ENCODE assay signal across 8 mouse cellular contexts in the genomic region with DNA sequence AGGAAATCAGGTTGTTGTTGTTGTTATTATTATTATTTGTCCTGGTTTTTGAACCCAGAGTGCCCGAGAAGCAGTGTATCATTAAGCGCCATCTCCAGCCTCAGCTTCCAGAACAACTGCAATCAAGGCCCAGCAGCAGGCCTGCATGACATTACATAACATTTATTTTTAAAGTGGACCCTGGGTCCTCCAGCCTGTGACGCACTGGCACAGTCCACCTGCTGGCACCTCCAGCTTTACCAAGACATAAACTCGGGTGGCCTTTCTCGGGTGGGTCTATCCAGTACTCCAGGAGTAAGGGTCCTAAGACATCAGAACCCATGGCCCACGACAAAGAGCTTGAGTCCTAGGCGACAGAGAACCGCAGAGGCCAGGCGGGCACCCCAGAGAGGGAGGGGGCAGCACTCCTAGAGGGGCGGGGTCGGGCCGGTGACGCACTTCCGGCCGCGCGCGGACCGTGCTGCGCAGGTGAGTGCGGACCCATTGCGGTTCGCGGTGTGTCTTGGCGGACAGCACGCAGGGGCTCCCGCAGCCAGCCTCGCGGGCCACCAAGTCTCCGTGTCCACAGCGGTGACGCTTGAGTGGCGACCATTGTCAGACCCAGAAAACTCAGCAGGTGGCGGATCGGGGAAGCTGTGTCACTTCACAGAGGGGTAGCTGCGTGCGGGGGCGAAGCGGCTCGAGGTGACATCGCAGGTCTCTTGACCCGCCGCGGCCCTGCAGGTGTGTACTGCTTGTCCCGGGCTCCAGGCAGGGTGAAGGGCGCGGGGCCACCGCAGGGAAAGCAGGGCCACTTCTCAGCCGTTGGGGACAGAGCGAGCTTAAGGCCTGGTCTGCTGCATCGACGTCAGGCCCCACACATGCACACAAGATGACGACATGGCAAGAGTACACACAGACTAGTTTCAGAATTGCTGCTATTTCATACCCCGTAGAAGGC. TPM values are rescaled to one million over a fixed set of nuclear protein-coding genes. Genes with fewer than 3 reads are reported as not detected.
DNase-seq lines count a peak whose midpoint lies in the region; ATAC-seq and TF ChIP-seq lines count a peak whose summit lies in the region.

TSS of gene Zfp612 (plus strand) at position 465 of the 940 bp plus-strand sequence.

- 3% methylated on average over 54 of the region's 54 CpGs for whole genome bisulfite sequencing in cerebellum, adult 2 months
- WGBS in hindbrain, embryonic 11.5 days, result 8% methylated on average over 54 of the region's 54 CpGs
- WGBS in lung, embryonic 16.5 days, result 6% methylated on average over 54 of the region's 54 CpGs

- peak within 1 kb of the TSS; percentile 93 for H3K4me3 ChIP-seq in cerebellum, adult 2 months (replicated peaks; ENCODE audit: insufficient read depth, low read depth, low read length)
- peak within 1 kb of the TSS; percentile 71 for H3K4me3 ChIP-seq in hindbrain, embryonic 11.5 days (ENCODE audit: low read depth, low read length)
- H3K4me3 ChIP-seq in lung, embryonic 16.5 days (ENCODE audit: low read length), result peak within 1 kb of the TSS; percentile 62

- no peak for TF ChIP-seq CTCF in Patski (IDR thresholded peaks at IDR 0.05)
- no peak for TF ChIP-seq CTCF in cerebellum, adult 2 months (IDR thresholded peaks at IDR 0.05; ENCODE audit: borderline replicate concordance, insufficient read depth, low read depth, low read length)

- peak; percentile 51 for ATAC-seq in Patski
- ATAC-seq in frontal cortex, adult (ENCODE audit: low TSS enrichment), result peak; percentile 92
- ATAC-seq in hindbrain, embryonic 11.5 days (ENCODE audit: low FRiP score), result peak; percentile 93
- peak; percentile 93 for ATAC-seq in lung, embryonic 16.5 days (ENCODE audit: low read depth)

- peak; percentile 97 for TF ChIP-seq POLR2A in cerebellum, adult 2 months (IDR thresholded peaks at IDR 0.05; ENCODE audit: borderline replicate concordance, insufficient read depth, low read length)

- CTCF ChIA-PET in Patski (lab: Charles Lee), result no interaction called here

- H3K4me2 ChIP-seq in hindbrain, embryonic 11.5 days (replicated peaks; ENCODE audit: low read depth, low read length), result peak within 1 kb of the TSS; percentile 93
- H3K4me2 ChIP-seq in lung, embryonic 16.5 days (ENCODE audit: low read depth, low read length), result peak within 1 kb of the TSS; percentile 73

- peaks cover 7% of the 10 kb centered on the region for H3K27me3 ChIP-seq in Patski
- no peaks in the 10 kb centered on the region for H3K27me3 ChIP-seq in cerebellum, adult 2 months (ENCODE audit: control insufficient read depth, insufficient read depth, low read length)
- H3K27me3 ChIP-seq in hindbrain, embryonic 11.5 days (ENCODE audit: control insufficient read depth, insufficient read depth, low read length), result no peaks in the 10 kb centered on the region
- H3K27me3 ChIP-seq in lung, embryonic 16.5 days (ENCODE audit: control insufficient read depth, insufficient read depth, low read depth, low read length), result no peaks in the 10 kb centered on the region

- no peaks in the 10 kb centered on the region for H3K9me3 ChIP-seq in hindbrain, embryonic 11.5 days (ENCODE audit: control insufficient read depth, low read length)
- H3K9me3 ChIP-seq in lung, embryonic 16.5 days (ENCODE audit: control insufficient read depth, low read length), result no peaks in the 10 kb centered on the region

- H3K9ac ChIP-seq in hindbrain, embryonic 11.5 days (ENCODE audit: low read depth, low read length), result peak within 1 kb of the TSS; percentile 73
- peak within 1 kb of the TSS; percentile 72 for H3K9ac ChIP-seq in lung, embryonic 16.5 days (ENCODE audit: low read length)

- DNase-seq in Patski (ENCODE audit: low read depth, low spot score), result no peak
- DNase-seq in cerebellum, adult 2 months, result peak; percentile 88 to 91
- peak; percentile 78 for DNase-seq in hindbrain, embryonic 11.5 days (ENCODE audit: low spot score)
- peak; percentile 29 to 50 for DNase-seq in layer of hippocampus, postnatal 14 days (ENCODE audit: low spot score in 2 of 2)
- peak; percentile 70 for DNase-seq in ovary, postnatal 36 days (ENCODE audit: low spot score)
- DNase-seq in urinary bladder, adult 2 months (ENCODE audit: low spot score), result peak; percentile 65

- in situ Hi-C loops in Patski (cut with MboI; ENCODE audit: low pct_unique_long_range_greater_than_20kb), result no loop called here

- H3K27ac ChIP-seq in cerebellum, adult 2 months (ENCODE audit: insufficient read depth, low read length), result peak within 1 kb of the TSS; percentile 89
- no peak within 1 kb of the TSS for H3K27ac ChIP-seq in hindbrain, embryonic 11.5 days (ENCODE audit: low read depth, low read length)
- no peak within 1 kb of the TSS for H3K27ac ChIP-seq in lung, embryonic 16.5 days (ENCODE audit: low read length)

- H3K4me1 ChIP-seq in cerebellum, adult 2 months (ENCODE audit: control insufficient read depth, insufficient read depth, low read length), result peaks cover 7% of the 10 kb centered on the region; the same call in 1 of the 2 replicates
- H3K4me1 ChIP-seq in hindbrain, embryonic 11.5 days (replicated peaks; ENCODE audit: control insufficient read depth, insufficient read depth, low read length), result no peaks in the 10 kb centered on the region
- H3K4me1 ChIP-seq in lung, embryonic 16.5 days (replicated peaks; ENCODE audit: control insufficient read depth, insufficient read depth, low read length), result no peaks in the 10 kb centered on the region

- POLR2A ChIA-PET in Patski (lab: Charles Lee), result interaction anchor here (0.8 kb wide), 1 partner anchor 63 kb away, joined by 3 read pairs; no protein-coding TSS in a partner anchor

- no peaks in the 10 kb centered on the region; the same call in 1 of the 2 replicates for H3K36me3 ChIP-seq in hindbrain, embryonic 11.5 days (ENCODE audit: control insufficient read depth, insufficient read depth, low read length)
- H3K36me3 ChIP-seq in lung, embryonic 16.5 days (ENCODE audit: control insufficient read depth, insufficient read depth, low read length), result no peaks in the 10 kb centered on the region

RNA-seq across cellular contexts. Expression of gene Zfp612, which starts in this region (rescaled TPM):
- polyA plus RNA-seq in Patski (2021), result 4.2 TPM
- 41.3 and 41.9 TPM in 2 replicates for polyA plus RNA-seq in cerebellum, adult 2 months (2012; rRNA removed)
- 10.1 and 11.4 TPM in 2 replicates for polyA plus RNA-seq in hindbrain, embryonic 11.5 days (2014; fragmentation: Nextera tagmentation; extraction: Ambion mirVana)
- 10 to 100 TPM; 22.4 to 24.6 TPM for total RNA-seq in layer of hippocampus, postnatal 14 days (2021)
- polyA plus RNA-seq in lung, embryonic 16.5 days (2015; fragmentation: Nextera tagmentation; extraction: Ambion mirVana), result 6.7 and 7.3 TPM in 2 replicates
- 6.7 and 8.3 TPM in 2 replicates for polyA plus RNA-seq in urinary bladder, adult 2 months (2012; rRNA removed)
